Mouse (Mus musculus) Patski (cell line): Measurements from ENCODE around the gene Gm6169. TPM values are rescaled to one million over a fixed set of nuclear protein-coding genes. Genes with fewer than 3 reads are reported as not detected.
A peak's percentile ranks its signal among the peaks of the same experiment; 100 is the strongest.
"Not testable (repeated sequence)": the region's sequence is repeated elsewhere in the genome, so short reads cannot be mapped to it uniquely, and the experiment has no call there.

ENCODE experiments used
- ATAC-seq: fragments of 100-300 bp; one replicate; pipeline ENCODE4 v1.8.0; 2021
- CTCF ChIA-PET: fragments of 350-600 bp; sonication (Branson Sonifier 250); formaldehyde crosslinking; loops from one replicate; lab custom pipeline; 2022; ENCODE audit warnings: inconsistent platforms; lab: Charles Lee
- POLR2A ChIA-PET: fragments of 350-600 bp; sonication (Branson Sonifier 250); formaldehyde crosslinking; loops from one replicate; lab custom pipeline; 2022; ENCODE audit warnings: antibody characterized with exemption, inconsistent platforms; lab: Charles Lee
- DNase-seq: peaks from one replicate; pipeline ENCODE4 v3.0.0-alpha.2; 2011; ENCODE audit warnings: low read depth, low spot score
- H3K27me3 ChIP-seq: fragments of 371-371 bp; one replicate; pipeline ENCODE4 v1.5.1; 2021
- CTCF ChIP-seq: fragments of 100-300 bp; IDR thresholded peaks from one replicate; pipeline ENCODE4 v1.5.1; 2021
- in situ Hi-C: fragments of 300-500 bp; cut with MboI; formaldehyde crosslinking; loops from 3 replicates; pipeline ENCODE4 v1.11.1; 2018; ENCODE audit warnings: low pct_unique_long_range_greater_than_20kb, mixed read lengths
- polyA plus RNA-seq: library from polyadenylated mRNA; unstranded; gene quantifications from one replicate; pipeline ENCODE4 v1.2.3, GENCODE M21; 2021

The Gm6169 gene
- polyA plus RNA-seq, result 62.5 TPM

DNA sequence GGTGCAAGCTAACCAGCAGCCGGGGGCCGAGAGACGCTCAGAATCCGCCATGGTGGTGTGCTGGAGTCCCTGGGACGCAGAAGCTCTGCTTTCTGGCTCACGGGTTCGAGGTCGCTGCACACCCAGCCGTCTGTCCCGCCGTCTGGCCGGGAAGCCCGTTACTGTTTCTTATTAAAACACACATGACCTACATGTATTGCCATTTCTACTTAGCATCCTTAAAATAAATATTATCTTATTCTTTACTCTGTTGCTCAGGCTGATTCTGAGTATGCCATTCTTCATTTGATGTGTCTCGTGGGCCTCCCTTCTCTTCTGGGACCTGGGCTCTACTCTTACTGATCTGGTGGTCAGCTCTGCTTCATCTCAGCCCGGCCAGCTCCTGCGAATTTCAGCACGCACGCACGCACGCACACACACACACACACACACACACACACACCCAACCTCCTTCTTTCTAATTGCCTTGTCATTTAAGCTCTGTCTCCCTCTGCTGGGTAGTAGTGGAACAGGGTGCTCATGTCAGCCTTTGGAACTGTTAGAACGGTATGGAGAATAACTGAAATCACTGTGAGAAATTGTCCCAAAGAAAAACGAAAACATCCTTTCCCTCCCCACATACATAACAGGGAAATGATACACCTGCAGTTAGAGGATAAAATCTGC is at the start of gene Gm6169:
TSS of gene Gm6169 (minus strand) at position 51 of the 666 bp plus-strand sequence.
- POLR2A ChIA-PET, result no interaction called here
- DNase-seq, result no peak

GRCm38 (mm10) chr13:97145834-97146233 is 46.8 kb upstream of the Gm6169 start:
- peak; percentile 70 for TF ChIP-seq CTCF
- DNase-seq (no peak), ATAC-seq (no peak)
- in situ Hi-C loops, result no loop called here
- ChIA-PET CTCF (interaction anchor here (1.0 to 1.5 kb wide), 3 partner anchors 8 to 13 kb away, joined by 3 to 4 read pairs (median 3); partner anchors contain the start of genes Gfm2 and Nsa2), POLR2A (no interaction called here)
- no peaks in the 10 kb centered on the region for H3K27me3 ChIP-seq

More for the DNA sequence above, at the start of gene Gm6169:
- CTCF ChIA-PET, result no interaction called here
- H3K27me3 ChIP-seq, result peaks cover 12% of the 10 kb centered on the region
- peak; percentile 54 for TF ChIP-seq CTCF
- ATAC-seq, result no peak
- in situ Hi-C loops, result no loop called here

- TF ChIP-seq CTCF, result no peak
- in situ Hi-C loops, result no loop called here
- no peaks in the 10 kb centered on the region for H3K27me3 ChIP-seq
- CTCF ChIA-PET, result no interaction called here
- no peak for DNase-seq
- POLR2A ChIA-PET, result no interaction called here
- ATAC-seq, result no peak
Observed at GRCm38 (mm10) chr13:97142321-97142720, 43.3 kb upstream of the Gm6169 start.

DNA sequence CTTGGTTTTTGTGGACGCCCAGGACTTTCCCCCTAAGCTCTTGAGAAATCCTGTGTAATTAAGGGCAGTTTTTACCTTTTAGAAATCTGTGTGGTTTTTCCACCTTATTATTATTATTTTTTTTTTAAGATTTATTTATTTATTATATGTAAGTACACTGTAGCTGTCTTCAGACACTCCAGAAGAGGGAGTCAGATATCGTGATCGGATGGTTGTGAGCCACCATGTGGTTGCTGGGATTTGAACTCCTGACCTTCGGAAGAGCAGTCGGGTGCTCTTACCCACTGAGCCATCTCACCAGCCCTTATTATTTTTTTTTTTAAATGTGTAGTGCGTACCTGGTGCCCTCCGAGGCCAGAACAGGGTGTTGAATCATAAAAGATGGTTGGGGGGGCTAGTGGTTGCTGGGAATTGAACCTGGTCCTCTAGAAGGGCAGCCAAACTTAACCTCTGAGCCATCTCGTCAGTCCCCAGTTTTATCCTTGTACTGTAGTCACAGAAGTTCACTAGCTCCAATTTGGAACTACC is 39.4 kb upstream of the Gm6169 start:
- in situ Hi-C loops, result not testable (repeated sequence)

DNA sequence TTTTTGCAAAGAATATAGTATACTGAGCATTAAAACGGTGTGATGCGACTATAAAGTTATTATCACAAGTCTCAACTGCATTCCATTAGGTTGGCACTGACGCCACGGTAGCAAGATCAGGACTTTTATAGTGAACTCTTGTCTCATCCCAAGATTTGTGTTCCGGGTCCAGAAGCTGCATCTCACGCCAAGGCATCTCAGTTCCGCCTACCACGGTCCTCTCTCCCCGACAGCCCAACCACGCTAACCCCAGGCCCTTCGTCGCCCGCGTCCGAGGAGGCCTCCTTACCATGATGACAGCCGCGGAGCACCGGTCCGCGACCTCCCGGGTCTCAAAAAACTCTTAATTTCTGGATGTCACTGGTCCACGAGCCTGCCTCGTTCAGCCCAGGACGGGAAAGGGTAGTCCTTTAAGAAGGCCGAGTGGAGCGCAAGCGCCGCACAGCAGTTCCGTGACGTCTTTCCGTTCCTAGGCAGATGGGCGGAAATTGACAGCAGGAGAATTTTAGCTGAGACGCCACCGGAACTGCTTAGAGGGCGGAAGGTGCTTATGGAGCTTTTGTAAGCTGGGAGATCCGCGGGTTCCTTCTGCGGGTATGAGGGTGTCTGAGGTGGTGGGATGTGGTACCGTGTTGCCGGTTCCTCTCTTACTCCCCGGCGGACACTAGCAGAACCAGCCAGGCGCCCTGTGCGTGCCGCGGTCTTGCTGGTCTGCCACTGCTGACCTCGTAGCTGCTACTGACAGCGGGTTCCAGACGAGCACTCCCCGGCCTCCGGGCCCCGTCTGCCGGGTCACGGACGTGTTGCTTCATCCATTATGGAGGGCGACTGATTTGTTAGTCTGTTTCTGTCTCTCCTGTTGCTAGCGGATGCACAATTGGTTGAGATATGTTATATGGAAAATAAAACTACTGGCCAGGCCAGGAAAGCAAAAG is 38.7 kb upstream of the Gm6169 start, which contains the start of the genes Gfm2 and Nsa2:
TSS of gene Gfm2 (plus strand) at position 472 of the 935 bp plus-strand sequence.
TSS of gene Nsa2 (minus strand) at position 472 of the 935 bp plus-strand sequence.
- CTCF ChIA-PET, result interaction anchor here (1.2 kb wide), 2 partner anchors 9 to 14 kb away, joined by 3 read pairs; no protein-coding TSS in a partner anchor
- DNase-seq, result peak; percentile 67
- TF ChIP-seq CTCF, result no peak
- ATAC-seq, result peak; percentile 95
- in situ Hi-C loops, result no loop called here
- H3K27me3 ChIP-seq, result no peaks in the 10 kb centered on the region
- POLR2A ChIA-PET, result interaction anchor here (0.9 kb wide), 1 partner anchor 16 kb away, joined by 3 read pairs; no protein-coding TSS in a partner anchor

More for the DNA sequence above, 39.4 kb upstream of the Gm6169 start:
- H3K27me3 ChIP-seq, ATAC-seq, DNase-seq: not testable (repeated sequence)
- ChIA-PET CTCF (interaction anchor here (1.2 to 1.4 kb wide), 2 partner anchors 11 to 15 kb away, joined by 3 read pairs; no protein-coding TSS in a partner anchor), POLR2A (interaction anchor here (0.7 kb wide), 2 partner anchors 38 to 352 kb away, joined by 5 read pairs; no protein-coding TSS in a partner anchor)
- peak; percentile 17 for TF ChIP-seq CTCF

GRCm38 (mm10) chr13:97130413-97130812 is 31.4 kb upstream of the Gm6169 start:
- POLR2A ChIA-PET, ATAC-seq, DNase-seq, H3K27me3 ChIP-seq, in situ Hi-C loops, CTCF ChIA-PET: not testable (repeated sequence)

- CTCF ChIA-PET, H3K27me3 ChIP-seq, DNase-seq, POLR2A ChIA-PET, in situ Hi-C loops, ATAC-seq: not testable (repeated sequence)
Observed at GRCm38 (mm10) chr13:97129654-97130053, 30.6 kb upstream of the Gm6169 start.

DNA sequence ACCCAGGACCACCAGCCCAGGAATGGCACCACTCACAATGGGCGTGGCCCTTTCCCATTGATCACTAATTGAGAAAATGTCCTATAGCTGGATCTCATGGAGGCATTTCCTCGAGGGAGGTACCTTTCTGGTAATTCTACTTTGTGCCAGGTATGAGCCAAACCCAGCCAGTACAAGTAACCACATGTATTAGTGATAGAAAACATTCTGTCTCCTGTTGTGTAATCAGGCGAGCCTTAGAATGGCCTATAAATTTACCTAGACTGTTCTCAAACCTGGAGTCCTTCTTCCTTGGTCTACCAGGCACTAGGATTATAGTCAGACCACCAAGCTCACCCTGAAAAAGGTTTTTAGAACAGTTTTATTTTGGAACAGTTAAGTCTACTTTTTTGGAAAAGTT is 22.3 kb upstream of the Gm6169 start:
- ATAC-seq, result no peak
- ChIA-PET POLR2A (no interaction called here), CTCF (no interaction called here)
- H3K27me3 ChIP-seq, result peaks cover 49% of the 10 kb centered on the region
- TF ChIP-seq CTCF, result no peak
- DNase-seq, result no peak
- in situ Hi-C loops, result no loop called here

DNA sequence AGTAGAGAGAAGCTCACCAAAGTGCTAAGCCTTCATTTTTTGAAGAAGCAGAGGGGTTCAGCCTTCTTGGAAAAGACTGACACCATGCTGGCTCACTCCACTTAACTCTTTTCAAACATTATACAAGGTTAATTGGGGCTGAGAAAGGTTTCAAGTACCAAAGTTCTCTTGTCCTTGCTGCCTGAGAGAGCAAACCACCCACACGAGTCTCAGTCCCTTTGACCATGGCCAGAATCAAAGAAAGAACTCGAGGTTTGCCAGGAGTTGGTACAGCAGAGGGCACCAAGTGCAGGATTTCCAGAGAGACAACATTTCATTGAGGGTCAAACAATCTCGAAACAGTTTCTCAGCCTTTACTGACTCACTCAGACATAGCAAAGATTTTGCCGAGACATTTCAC is 10.0 kb upstream of the Gm6169 start:
- POLR2A ChIA-PET, result no interaction called here
- DNase-seq (no peak), ATAC-seq (no peak)
- no peak for TF ChIP-seq CTCF
- in situ Hi-C loops, result no loop called here
- H3K27me3 ChIP-seq, result peaks cover 40% of the 10 kb centered on the region
- CTCF ChIA-PET, result no interaction called here

- CTCF ChIA-PET, in situ Hi-C loops, POLR2A ChIA-PET, DNase-seq, ATAC-seq: not testable (repeated sequence)
- peaks cover 40% of the 10 kb centered on the region for H3K27me3 ChIP-seq
Observed at GRCm38 (mm10) chr13:97107721-97108120, 8.7 kb upstream of the Gm6169 start.
